Mouse (Mus musculus): ENCODE data around the gene Ipo11.
A peak's percentile ranks its signal among the peaks of the same experiment; 100 is the strongest.
"Not testable (repeated sequence)": the region's sequence is repeated elsewhere in the genome, so short reads cannot be mapped to it uniquely, and the experiment has no call there.

The Ipo11 gene

GRCm38 (mm10) chr13:106936256-106937137 is at the start of gene Ipo11:
TSS of gene Ipo11 (minus strand) at chr13:106936958.
- peak; percentile 86 to 91 for DNase-seq (ENCODE audit: low spot score in 2 of 2)

- DNase-seq (ENCODE audit: low spot score in 2 of 2) = no peak
These were observed 24.7 kb upstream of the Ipo11 start for GRCm38 (mm10) chr13:106961496-106961895.

- no peak for DNase-seq (ENCODE audit: low spot score in 2 of 2)
These were observed 23.8 kb upstream of the Ipo11 start for GRCm38 (mm10) chr13:106960557-106960956.

GRCm38 (mm10) chr13:106958286-106958685 is 21.5 kb upstream of the Ipo11 start:
- no peak for DNase-seq (ENCODE audit: low spot score in 2 of 2)

GRCm38 (mm10) chr13:106957554-106957953 is 20.8 kb upstream of the Ipo11 start:
- DNase-seq (ENCODE audit: low spot score in 2 of 2) = no peak

- no peak for DNase-seq (ENCODE audit: low spot score in 2 of 2)
These were observed 18.1 kb upstream of the Ipo11 start for GRCm38 (mm10) chr13:106954880-106955279.

GRCm38 (mm10) chr13:106947583-106947982 is 10.8 kb upstream of the Ipo11 start:
- no peak for DNase-seq (ENCODE audit: low spot score in 2 of 2)

GRCm38 (mm10) chr13:106946594-106947540 is 10.1 kb upstream of the Ipo11 start, which contains the start of gene Dimt1:
TSS of gene Dimt1 (plus strand) at chr13:106947127.
- DNase-seq (ENCODE audit: low spot score in 2 of 2) = peak; percentile 87 to 92

GRCm38 (mm10) chr13:106945518-106945917 is 8.8 kb upstream of the Ipo11 start:
- DNase-seq (ENCODE audit: low spot score in 2 of 2) = no peak

- no peak for DNase-seq (ENCODE audit: low spot score in 2 of 2)
These were observed 6.0 kb upstream of the Ipo11 start for GRCm38 (mm10) chr13:106942721-106943120.

GRCm38 (mm10) chr13:106941211-106941976 is 4.6 kb upstream of the Ipo11 start:
- DNase-seq (ENCODE audit: low spot score in 2 of 2) = no peak

GRCm38 (mm10) chr13:106937138-106937472 is 347 bp upstream of the Ipo11 start:
- DNase-seq (ENCODE audit: low spot score in 2 of 2) = no peak

GRCm38 (mm10) chr13:106935871-106936255 is 895 bp downstream of the Ipo11 start:
- DNase-seq (ENCODE audit: low spot score in 2 of 2) = no peak

- no peak for DNase-seq (ENCODE audit: low spot score in 2 of 2)
These were observed 7.6 kb downstream of the Ipo11 start for GRCm38 (mm10) chr13:106929201-106929600.

- DNase-seq (ENCODE audit: low spot score in 2 of 2) = no peak
These were observed 8.5 kb downstream of the Ipo11 start for GRCm38 (mm10) chr13:106928296-106928695.

GRCm38 (mm10) chr13:106925921-106926320 is 10.8 kb downstream of the Ipo11 start:
- not testable (repeated sequence) for DNase-seq (ENCODE audit: low spot score in 2 of 2)

GRCm38 (mm10) chr13:106918322-106919050 is 18.3 kb downstream of the Ipo11 start:
- no peak for DNase-seq (ENCODE audit: low spot score in 2 of 2)

- no peak for DNase-seq (ENCODE audit: low spot score in 2 of 2)
These were observed 23.5 kb downstream of the Ipo11 start for GRCm38 (mm10) chr13:106913125-106913736.

GRCm38 (mm10) chr13:106910096-106910495 is 26.7 kb downstream of the Ipo11 start:
- no peak for DNase-seq (ENCODE audit: low spot score in 2 of 2)

GRCm38 (mm10) chr13:106907273-106907672 is 29.5 kb downstream of the Ipo11 start:
- DNase-seq (ENCODE audit: low spot score in 2 of 2) = no peak

All from cerebellum, postnatal 4 days (tissue).